Mouse (Mus musculus) lung, postnatal 0 days (tissue): ENCODE data around the gene Dnph1.
"Not testable (repeated sequence)": the region's sequence is repeated elsewhere in the genome, so short reads cannot be mapped to it uniquely, and the experiment has no call there.

ENCODE experiments used
- CTCF ChIP-seq: IDR thresholded peaks from 2 replicates; pipeline ENCODE4 v1.5.1; 2016; ENCODE audit warnings: antibody characterized with exemption, mild to moderate bottlenecking
- EP300 ChIP-seq: IDR thresholded peaks from 2 replicates; pipeline ENCODE4 v1.6.1; 2016; ENCODE audit warnings: antibody characterized with exemption, mild to moderate bottlenecking, control low read depth

- not testable (repeated sequence) for TF ChIP-seq CTCF, EP300
Measured at GRCm38 (mm10) chr17:46496081-46496480, 430 bp upstream of the Dnph1 start.
